Mouse (Mus musculus) midbrain, embryonic 11.5 days (tissue): ENCODE measurements around the gene Rgs6. TPM values are rescaled to one million over a fixed set of nuclear protein-coding genes. Genes with fewer than 3 reads are reported as not detected.

Experiments used
- ATAC-seq: fragments of 200-750 bp; cut with Nextera tagmentation; 2 replicates; pipeline ENCODE4 v1.8.0; 2017; ENCODE audit warnings: moderate TSS enrichment, moderate library complexity; ENCODE audit not compliant: low FRiP score
- DNase-seq: peaks from one replicate; pipeline ENCODE4 v3.0.0; 2015; ENCODE audit warnings: low spot score; ENCODE audit errors: missing footprints
- H3K27ac ChIP-seq: fragments of 300-500 bp; sonication (generic); 2 replicates; pipeline ENCODE4 v1.5.1; 2014; ENCODE audit warnings: low read depth, low read length
- H3K27me3 ChIP-seq: fragments of 300-500 bp; sonication (generic); 2 replicates; pipeline ENCODE4 v1.6.1; 2014; ENCODE audit warnings: mild to moderate bottlenecking, low read length, moderate library complexity, mixed read lengths; ENCODE audit not compliant: control insufficient read depth, insufficient read depth
- H3K36me3 ChIP-seq: fragments of 300-500 bp; sonication (generic); 2 replicates; pipeline ENCODE4 v1.6.1; 2014; ENCODE audit warnings: mild to moderate bottlenecking, low read length, moderate library complexity, mixed read lengths; ENCODE audit not compliant: control insufficient read depth, insufficient read depth
- H3K4me1 ChIP-seq: fragments of 300-500 bp; sonication (generic); 2 replicates; pipeline ENCODE4 v1.6.1; 2014; ENCODE audit warnings: low read length; ENCODE audit not compliant: control insufficient read depth, insufficient read depth
- H3K4me2 ChIP-seq: fragments of 300-500 bp; sonication (generic); 2 replicates; pipeline ENCODE4 v1.6.1; 2014; ENCODE audit warnings: mild to moderate bottlenecking, moderate library complexity
- H3K4me3 ChIP-seq: fragments of 300-500 bp; sonication (generic); 2 replicates; pipeline ENCODE4 v1.5.1; 2014; ENCODE audit warnings: low read depth, low read length
- H3K9ac ChIP-seq: fragments of 300-500 bp; sonication (generic); 2 replicates; pipeline ENCODE4 v1.6.1; 2014; ENCODE audit warnings: low read length
- H3K9me3 ChIP-seq: fragments of 300-500 bp; sonication (generic); 2 replicates; pipeline ENCODE4 v1.6.1; 2016; ENCODE audit warnings: low read length; ENCODE audit not compliant: control insufficient read depth
- WGBS: fragments of 180-500 bp; shearing (Covaris S2); extraction: QIAGEN DNeasy Blood & Tissue Kit; methylation state at CpG from one replicate; pipeline ENCODE4 v1.1.7; 2014; 5-methylcytosine and 5-hydroxymethylcytosine counted together
- polyA plus RNA-seq: library from polyadenylated mRNA; unstranded; fragments of >200 nt; fragmentation: Nextera tagmentation; extraction: Ambion mirVana; gene quantifications from 2 replicates; pipeline ENCODE4 v1.2.1, GENCODE M21; 2014

Gene Rgs6
- polyA plus RNA-seq, 1 experiment from 2014 or later: 0.64 TPM

DNA sequence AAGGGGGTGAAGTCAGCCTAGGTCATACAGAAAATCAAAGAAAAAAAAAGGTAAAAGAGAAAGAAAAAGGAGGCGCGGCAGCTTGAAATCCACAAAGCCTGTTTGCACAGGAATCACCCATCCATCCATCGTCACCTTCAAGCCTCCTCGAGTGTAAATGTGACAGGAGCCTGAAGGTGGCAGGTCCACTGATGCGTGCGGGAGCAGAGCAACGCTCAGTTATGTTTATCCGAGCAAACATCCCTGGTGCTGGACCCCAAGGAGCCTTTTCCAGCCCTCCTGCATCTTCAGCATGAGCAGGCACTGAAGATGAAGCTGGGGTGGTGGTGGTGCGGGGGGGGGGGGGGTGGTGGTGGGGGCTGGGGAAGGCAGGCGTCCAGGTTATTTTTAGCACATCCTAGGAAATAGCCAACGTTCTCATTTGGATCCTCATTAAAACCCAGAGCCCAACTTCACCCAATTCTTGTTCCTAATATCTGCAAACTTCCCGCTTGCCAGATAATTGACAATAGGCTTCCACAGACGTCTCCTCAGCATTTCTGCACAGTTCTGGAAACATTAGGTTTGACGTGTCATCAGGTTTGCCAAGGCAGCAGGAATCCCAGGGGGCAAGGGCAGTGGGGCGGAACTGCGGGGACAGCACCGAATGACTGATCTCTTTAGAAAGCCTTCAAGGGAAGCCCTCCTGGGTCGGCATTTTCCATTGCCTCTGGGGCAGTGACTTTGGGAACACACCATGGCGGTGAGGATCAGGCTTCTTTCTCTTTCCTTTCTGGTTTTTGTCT is 946 bp downstream of the Rgs6 start:
- Histone ChIP-seq H3K4me2 (no peak overlapping the region), H3K9me3 (no peaks in the 10 kb centered on the region), H3K27me3 (no peaks in the 10 kb centered on the region), H3K27ac (no peak overlapping the region), H3K36me3 (no peaks in the 10 kb centered on the region), H3K4me1 (no peaks in the 10 kb centered on the region), H3K9ac (no peak overlapping the region), H3K4me3 (no peak overlapping the region)
- ATAC-seq: no peak
- no peak for DNase-seq
- 39% methylated on average over 19 of the region's 19 CpGs for WGBS

DNA sequence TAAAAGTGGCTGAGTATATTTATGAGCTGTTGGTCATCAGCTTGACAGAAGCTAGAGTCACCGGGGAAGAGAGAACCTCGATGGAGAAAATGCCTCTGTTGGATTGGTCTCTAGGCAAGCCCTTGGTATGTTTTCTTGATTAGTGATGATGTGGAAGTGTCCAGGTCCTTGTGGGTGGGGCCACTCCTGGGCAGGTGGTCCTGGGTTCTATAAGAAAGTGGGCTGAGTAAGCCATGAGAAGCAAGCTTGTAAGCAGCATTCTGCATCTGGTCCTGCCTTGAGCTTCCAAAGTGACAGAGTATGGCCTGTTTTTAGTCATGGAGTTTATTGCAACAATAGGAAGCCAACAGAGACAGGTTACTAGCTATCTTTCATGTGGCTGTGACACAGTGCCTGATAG is 10.9 kb downstream of the Rgs6 start:
- H3K4me3 ChIP-seq: no peak overlapping the region
- H3K9ac ChIP-seq: no peak overlapping the region
- no peaks in the 10 kb centered on the region for H3K36me3 ChIP-seq
- H3K4me1 ChIP-seq: no peaks in the 10 kb centered on the region
- WGBS: 86% methylated on average over 2 of the region's 2 CpGs
- no peak overlapping the region for H3K27ac ChIP-seq
- DNase-seq: peak; percentile 60
- H3K4me2 ChIP-seq: no peak overlapping the region
- no peaks in the 10 kb centered on the region for H3K27me3 ChIP-seq
- ATAC-seq: no peak
- H3K9me3 ChIP-seq: no peaks in the 10 kb centered on the region

GRCm38 (mm10) chr12:82600406-82600805 is 12.3 kb downstream of the Rgs6 start:
- no peaks in the 10 kb centered on the region for H3K36me3 ChIP-seq
- H3K9me3 ChIP-seq: no peaks in the 10 kb centered on the region
- H3K27me3 ChIP-seq: no peaks in the 10 kb centered on the region
- H3K4me2 ChIP-seq: no peak overlapping the region
- no peaks in the 10 kb centered on the region for H3K4me1 ChIP-seq
- H3K27ac ChIP-seq: no peak overlapping the region
- WGBS: 43% methylated on average over 6 of the region's 6 CpGs
- no peak for DNase-seq
- H3K9ac ChIP-seq: no peak overlapping the region
- H3K4me3 ChIP-seq: no peak overlapping the region
- ATAC-seq: no peak

GRCm38 (mm10) chr12:82602823-82603222 is 14.7 kb downstream of the Rgs6 start:
- no peak overlapping the region for H3K9ac ChIP-seq
- H3K4me3 ChIP-seq: no peak overlapping the region
- H3K4me2 ChIP-seq: no peak overlapping the region
- H3K27me3 ChIP-seq: no peaks in the 10 kb centered on the region
- DNase-seq: peak; percentile 72
- 76% methylated on average over 4 of the region's 4 CpGs for WGBS
- no peak for ATAC-seq
- no peak overlapping the region for H3K27ac ChIP-seq
- H3K4me1 ChIP-seq: no peaks in the 10 kb centered on the region
- H3K36me3 ChIP-seq: no peaks in the 10 kb centered on the region
- no peaks in the 10 kb centered on the region for H3K9me3 ChIP-seq

GRCm38 (mm10) chr12:82603308-82603707 is 15.2 kb downstream of the Rgs6 start:
- H3K27ac ChIP-seq: no peak overlapping the region
- H3K4me1 ChIP-seq: no peaks in the 10 kb centered on the region
- H3K9me3 ChIP-seq: no peaks in the 10 kb centered on the region
- no peak overlapping the region for H3K4me3 ChIP-seq
- H3K27me3 ChIP-seq: no peaks in the 10 kb centered on the region
- ATAC-seq (no peak), DNase-seq (peak; percentile 14)
- no peak overlapping the region for H3K4me2 ChIP-seq
- no peak overlapping the region for H3K9ac ChIP-seq
- no peaks in the 10 kb centered on the region for H3K36me3 ChIP-seq
- 38% methylated on average over 1 of the region's 1 CpGs for WGBS

GRCm38 (mm10) chr12:82603979-82604378 is 15.9 kb downstream of the Rgs6 start:
- H3K9ac ChIP-seq: no peak overlapping the region
- H3K9me3 ChIP-seq: no peaks in the 10 kb centered on the region
- no peaks in the 10 kb centered on the region for H3K4me1 ChIP-seq
- H3K27ac ChIP-seq: no peak overlapping the region
- ATAC-seq (no peak), DNase-seq (peak; percentile 71)
- no peaks in the 10 kb centered on the region for H3K36me3 ChIP-seq
- WGBS: 80% methylated on average over 4 of the region's 4 CpGs
- no peaks in the 10 kb centered on the region for H3K27me3 ChIP-seq
- no peak overlapping the region for H3K4me2 ChIP-seq
- H3K4me3 ChIP-seq: no peak overlapping the region

DNA sequence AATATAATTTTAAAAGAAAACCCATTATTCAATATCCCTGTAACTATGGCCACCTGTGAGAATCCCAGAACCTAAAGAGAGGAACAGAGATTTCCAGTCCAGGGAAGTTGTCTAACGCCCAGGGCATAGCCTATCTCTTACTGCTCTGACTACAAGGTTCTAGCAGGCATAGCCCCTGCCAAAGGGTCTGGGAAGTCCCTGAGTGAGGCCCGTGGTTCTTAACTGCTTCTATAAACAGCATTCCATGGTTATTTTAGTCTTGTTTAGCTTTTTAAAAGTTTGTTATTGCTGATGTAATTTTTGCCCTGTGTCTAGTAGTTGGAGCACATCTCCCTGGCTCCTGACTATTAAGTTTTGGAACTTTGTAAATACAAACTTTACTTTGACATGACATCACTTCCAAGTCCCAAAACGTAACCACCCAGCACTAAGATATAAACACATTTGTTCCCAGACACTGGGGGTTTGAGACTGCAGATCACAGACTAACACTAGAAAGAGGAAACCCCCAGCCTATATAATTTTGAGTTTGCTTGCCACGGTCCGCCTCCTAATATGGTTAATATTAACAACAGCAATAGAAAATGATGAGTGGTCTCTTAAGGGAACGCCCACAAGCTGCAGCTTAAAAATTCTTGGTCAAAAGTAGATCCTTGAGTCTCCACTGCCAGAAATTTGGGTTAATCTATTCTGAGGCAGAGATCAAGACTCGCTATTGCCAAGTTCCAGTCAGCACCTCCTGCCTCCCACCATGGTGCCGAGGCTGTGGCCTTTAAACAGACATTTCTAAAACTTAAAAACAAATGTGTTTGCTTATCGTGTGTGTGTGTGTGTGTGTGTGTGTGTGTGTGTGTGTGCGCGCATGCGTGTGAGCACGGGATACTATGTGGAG is 24.9 kb downstream of the Rgs6 start:
- Histone ChIP-seq H3K4me3 (no peak overlapping the region), H3K4me1 (peaks cover 7% of the 10 kb centered on the region), H3K27me3 (peaks cover 19% of the 10 kb centered on the region), H3K9me3 (no peaks in the 10 kb centered on the region), H3K9ac (no peak overlapping the region), H3K4me2 (no peak overlapping the region), H3K36me3 (no peaks in the 10 kb centered on the region), H3K27ac (no peak overlapping the region)
- no peak for DNase-seq
- WGBS: 89% methylated on average over 13 of the region's 13 CpGs
- ATAC-seq: no peak

DNA sequence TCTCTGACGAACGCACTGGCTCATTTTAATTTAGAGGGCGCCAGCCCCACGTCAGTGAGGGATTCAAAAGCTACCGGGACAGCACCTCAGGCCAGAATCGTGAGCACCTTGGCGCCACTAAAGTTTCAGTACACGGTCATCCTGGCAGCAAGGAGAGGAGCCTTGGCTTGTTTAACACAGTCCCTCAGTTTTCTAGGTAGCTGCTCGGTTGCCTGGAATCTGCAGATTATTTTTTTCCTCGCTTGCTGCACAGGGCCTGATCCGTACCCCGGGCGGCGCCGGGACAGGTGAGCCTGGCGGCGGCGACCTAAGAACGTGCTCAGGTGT is 28.4 kb downstream of the Rgs6 start:
- no peaks in the 10 kb centered on the region for H3K9me3 ChIP-seq
- peak; percentile 89 for DNase-seq
- no peak for ATAC-seq
- H3K27me3 ChIP-seq: peaks cover 26% of the 10 kb centered on the region
- 2% methylated on average over 19 of the region's 19 CpGs for WGBS
- peaks cover 7% of the 10 kb centered on the region for H3K4me1 ChIP-seq
- H3K4me2 ChIP-seq: peak overlapping the region; percentile 92
- peak overlapping the region; percentile 65 for H3K4me3 ChIP-seq
- H3K27ac ChIP-seq: no peak overlapping the region
- H3K36me3 ChIP-seq: no peaks in the 10 kb centered on the region
- peak overlapping the region; percentile 16; the same call in 1 of the 2 replicates for H3K9ac ChIP-seq
